Mouse (Mus musculus) G1E (cell line): Measurements from ENCODE around the gene 1810013L24Rik. TPM values are rescaled to one million over a fixed set of nuclear protein-coding genes. Genes with fewer than 3 reads are reported as not detected.

Experiments used
- ATAC-seq: 2 replicates; pipeline ENCODE4 v1.8.0; 2016; ENCODE audit warnings: mild to moderate bottlenecking; ENCODE audit not compliant: insufficient number of reproducible peaks, poor library complexity, low FRiP score, severe bottlenecking; ENCODE audit errors: extremely low read depth
- DNase-seq: peaks from one replicate; pipeline ENCODE4 v3.0.0; 2012; ENCODE audit warnings: low spot score
- H3K27me3 ChIP-seq: 2 replicates; pipeline ENCODE4 v1.6.1; 2012; ENCODE audit warnings: mild to moderate bottlenecking, low read length, inconsistent platforms; ENCODE audit not compliant: insufficient read depth
- H3K36me3 ChIP-seq: replicated peaks from 2 replicates; pipeline ENCODE3; 2012; ENCODE audit warnings: mild to moderate bottlenecking, inconsistent platforms
- H3K4me1 ChIP-seq: 2 replicates; pipeline ENCODE4 v1.6.1; 2012; ENCODE audit warnings: low read depth, low read length, inconsistent platforms, mixed read lengths; ENCODE audit not compliant: insufficient read depth
- H3K4me3 ChIP-seq: 2 replicates; pipeline ENCODE4 v1.5.1; 2012; ENCODE audit warnings: low read depth, mild to moderate bottlenecking, inconsistent platforms, low read length, moderate library complexity, mixed read lengths
- H3K9me3 ChIP-seq: replicated peaks from 2 replicates; pipeline ENCODE4 v1.6.1; 2012; ENCODE audit warnings: inconsistent platforms
- CTCF ChIP-seq: IDR thresholded peaks from 2 replicates; pipeline ENCODE4 v1.5.1; 2012; ENCODE audit warnings: low read depth, low read length, inconsistent platforms, mixed read lengths
- GATA1 ChIP-seq: IDR thresholded peaks from 2 replicates; pipeline ENCODE4 v1.6.1; 2012; ENCODE audit warnings: borderline replicate concordance, low read length, inconsistent platforms, mixed read lengths
- GATA2 ChIP-seq: IDR thresholded peaks from 2 replicates; pipeline ENCODE4 v1.6.1; 2012; ENCODE audit warnings: low read depth, low read length, inconsistent platforms, borderline replicate concordance
- POLR2AphosphoS5 ChIP-seq: IDR thresholded peaks from 2 replicates; pipeline ENCODE4 v1.6.1; 2012; ENCODE audit warnings: low read depth, low read length, inconsistent platforms; ENCODE audit not compliant: insufficient replicate concordance
- TAL1 ChIP-seq: conservative IDR thresholded peaks from 2 replicates; pipeline ENCODE4 v1.6.1; 2012; ENCODE audit warnings: low read depth, low read length, inconsistent platforms, mixed read lengths
- polyA plus RNA-seq: library from polyadenylated mRNA; stranded (reverse); fragments of >175 nt; gene quantifications from 2 replicates; pipeline ENCODE4 v1.2.3, GENCODE M21; 2012
- total RNA-seq, 2 experiments: library from RNA; stranded (forward) in 1 of 2; stranded (reverse) in 1 of 2; fragments of 200-1000 nt in 1 of 2; fragments of >200 nt in 1 of 2; fragmentation: Nextera tagmentation in 1 of 2; gene quantifications; 2 replicates each; pipeline ENCODE4 v1.2.3; 2014 to 2017

1810013L24Rik gene
- total and polyA plus RNA-seq, 3 experiments: 17.7 to 92.2 (median 58.1) TPM

GRCm38 (mm10) chr16:8862336-8862987 lies 32.6 kb downstream of the 1810013L24Rik start:
- Histone ChIP-seq H3K27me3 (no peaks in the 10 kb centered on the region), H3K4me3 (no peak overlapping the region), H3K36me3 (peaks cover 73% of the 10 kb centered on the region), H3K4me1 (peaks cover 9% of the 10 kb centered on the region; the same call in 1 of the 2 replicates), H3K9me3 (peaks cover 3% of the 10 kb centered on the region; the same call in 1 of the 2 replicates)
- peak; percentile 57; the same call in 1 of the 2 replicates for ATAC-seq
- no peak for DNase-seq
- TF ChIP-seq GATA1 (no peak), TAL1 (no peak), CTCF (no peak), GATA2 (no peak), POLR2AphosphoS5 (no peak)

DNA sequence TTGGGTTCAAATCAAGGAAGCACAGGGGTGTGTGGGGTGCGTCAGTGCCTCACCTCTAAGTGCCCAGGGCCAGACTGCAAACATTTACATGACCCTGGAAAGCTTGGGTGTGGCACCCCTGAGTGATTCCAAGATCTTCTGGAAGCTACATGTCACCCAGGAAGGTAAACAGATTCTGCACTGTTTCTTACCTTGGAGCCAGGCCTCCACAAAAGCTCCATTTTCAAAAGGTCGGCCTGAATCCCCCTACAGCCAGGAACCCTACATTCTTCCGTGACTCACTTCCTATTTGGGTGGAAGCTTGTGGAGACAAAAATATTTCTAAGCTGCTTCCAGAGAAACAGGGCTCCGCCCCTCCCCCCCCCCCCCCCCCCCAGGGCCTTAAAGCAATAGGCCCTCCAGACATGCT lies 34.3 kb downstream of the 1810013L24Rik start:
- DNase-seq (no peak), ATAC-seq (no peak)
- no peak for TF ChIP-seq TAL1
- TF ChIP-seq GATA2: no peak
- Histone ChIP-seq H3K9me3 (peaks cover 5% of the 10 kb centered on the region; the same call in 1 of the 2 replicates), H3K36me3 (peaks cover 58% of the 10 kb centered on the region), H3K4me1 (peaks cover 11% of the 10 kb centered on the region; the same call in 1 of the 2 replicates), H3K27me3 (no peaks in the 10 kb centered on the region), H3K4me3 (no peak overlapping the region)

DNA sequence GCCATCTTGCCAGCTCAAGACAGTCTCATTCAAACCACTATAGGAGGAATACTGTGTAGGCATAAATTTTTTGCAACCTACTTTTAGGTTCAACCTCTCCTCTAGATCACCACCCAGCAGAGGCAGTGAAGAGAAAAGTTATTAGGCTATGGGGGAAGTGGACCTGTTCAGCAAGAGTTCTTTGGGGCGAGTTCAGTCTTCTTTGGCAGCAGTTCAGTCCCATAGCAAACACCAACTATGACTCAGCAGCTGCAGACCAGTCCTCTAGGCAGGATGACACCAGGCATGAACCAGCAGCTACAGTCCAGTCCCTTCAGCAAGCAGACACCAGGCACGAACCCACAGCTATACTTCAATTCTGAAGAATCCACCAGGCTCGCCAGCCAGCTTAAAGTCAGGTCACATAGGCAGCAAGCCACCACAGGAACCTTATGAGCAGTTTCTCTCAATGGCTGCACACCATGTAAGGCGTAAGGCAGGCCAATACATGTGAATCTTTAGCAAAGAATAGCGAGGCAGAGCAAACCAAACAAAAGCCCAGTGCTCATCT lies 37.6 kb downstream of the 1810013L24Rik start:
- Histone ChIP-seq H3K9me3 (peaks cover 5% of the 10 kb centered on the region; the same call in 1 of the 2 replicates), H3K4me1 (peaks cover 19% of the 10 kb centered on the region), H3K4me3 (no peak overlapping the region), H3K27me3 (no peaks in the 10 kb centered on the region), H3K36me3 (peaks cover 27% of the 10 kb centered on the region)
- DNase-seq (no peak), ATAC-seq (no peak)
- TF ChIP-seq GATA2 (no peak), TAL1 (no peak), POLR2AphosphoS5 (no peak), GATA1 (no peak), CTCF (no peak)

DNA sequence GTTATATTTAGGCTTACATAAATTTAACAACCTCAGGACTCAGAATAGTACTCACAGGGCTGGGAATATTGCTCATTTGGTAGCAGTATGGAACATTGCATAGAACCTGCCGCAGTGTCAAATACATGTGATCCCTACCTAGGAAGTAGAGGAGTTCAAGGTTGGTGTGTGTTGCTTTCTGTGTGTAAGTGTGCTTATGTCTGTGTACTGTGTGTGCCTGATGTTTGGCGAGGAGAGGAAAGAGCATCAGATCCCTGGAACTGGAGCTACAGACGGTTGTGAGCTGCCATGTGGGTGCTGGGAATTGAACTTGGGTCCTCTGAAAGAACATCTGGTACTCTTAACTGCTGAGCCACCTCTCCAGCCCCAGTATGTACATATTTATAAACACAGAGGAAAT lies 38.6 kb downstream of the 1810013L24Rik start:
- H3K4me1 ChIP-seq: peaks cover 24% of the 10 kb centered on the region
- H3K9me3 ChIP-seq: peaks cover 5% of the 10 kb centered on the region; the same call in 1 of the 2 replicates
- TF ChIP-seq POLR2AphosphoS5: no peak
- TF ChIP-seq TAL1: no peak
- no peak for TF ChIP-seq GATA1
- no peak for TF ChIP-seq GATA2
- TF ChIP-seq CTCF: no peak
- no peak for ATAC-seq
- no peaks in the 10 kb centered on the region for H3K27me3 ChIP-seq
- no peak overlapping the region for H3K4me3 ChIP-seq
- peaks cover 17% of the 10 kb centered on the region for H3K36me3 ChIP-seq
- DNase-seq: no peak

DNA sequence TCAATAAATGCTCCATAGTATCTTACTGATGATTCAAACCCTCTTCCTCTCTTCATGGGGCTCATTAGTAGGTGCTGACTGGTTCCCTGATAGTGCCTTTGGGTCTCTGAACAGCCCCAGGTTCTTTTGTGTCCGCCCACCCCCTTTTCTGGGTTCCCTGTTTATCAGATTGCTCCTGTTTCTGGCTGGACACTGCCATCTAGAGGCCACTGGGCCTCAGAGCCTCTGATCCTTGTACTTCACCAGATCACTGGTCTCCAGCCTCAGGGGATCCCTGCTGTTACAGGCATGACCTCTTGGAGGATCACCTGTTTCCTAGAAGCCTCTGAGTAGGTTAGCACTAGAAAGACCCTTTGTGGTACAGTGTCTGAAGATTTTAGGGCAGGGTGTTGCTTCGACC lies 39.8 kb downstream of the 1810013L24Rik start:
- H3K4me1 ChIP-seq: peaks cover 29% of the 10 kb centered on the region
- no peaks in the 10 kb centered on the region for H3K27me3 ChIP-seq
- no peak overlapping the region for H3K4me3 ChIP-seq
- peak; percentile 68 for TF ChIP-seq CTCF
- TF ChIP-seq GATA2: no peak
- no peak for TF ChIP-seq POLR2AphosphoS5
- TF ChIP-seq GATA1: no peak
- H3K9me3 ChIP-seq: peaks cover 5% of the 10 kb centered on the region; the same call in 1 of the 2 replicates
- peak; percentile 54 for DNase-seq
- peak; percentile 61; the same call in 1 of the 2 replicates for ATAC-seq
- H3K36me3 ChIP-seq: peaks cover 12% of the 10 kb centered on the region

- no peaks in the 10 kb centered on the region for H3K27me3 ChIP-seq
- H3K36me3 ChIP-seq: peaks cover 4% of the 10 kb centered on the region
- H3K4me3 ChIP-seq: no peak overlapping the region
- H3K4me1 ChIP-seq: peaks cover 31% of the 10 kb centered on the region
- peaks cover 4% of the 10 kb centered on the region; the same call in 1 of the 2 replicates for H3K9me3 ChIP-seq
- TF ChIP-seq POLR2AphosphoS5: no peak
- no peak for TF ChIP-seq GATA1
- TF ChIP-seq GATA2: no peak
- no peak for TF ChIP-seq TAL1
- no peak for TF ChIP-seq CTCF
- DNase-seq (no peak), ATAC-seq (no peak)
Observed at GRCm38 (mm10) chr16:8871376-8871775, 41.5 kb downstream of the 1810013L24Rik start.
